Mouse (Mus musculus): Measurements from ENCODE around the gene Morc4.

Gene Morc4

DNA sequence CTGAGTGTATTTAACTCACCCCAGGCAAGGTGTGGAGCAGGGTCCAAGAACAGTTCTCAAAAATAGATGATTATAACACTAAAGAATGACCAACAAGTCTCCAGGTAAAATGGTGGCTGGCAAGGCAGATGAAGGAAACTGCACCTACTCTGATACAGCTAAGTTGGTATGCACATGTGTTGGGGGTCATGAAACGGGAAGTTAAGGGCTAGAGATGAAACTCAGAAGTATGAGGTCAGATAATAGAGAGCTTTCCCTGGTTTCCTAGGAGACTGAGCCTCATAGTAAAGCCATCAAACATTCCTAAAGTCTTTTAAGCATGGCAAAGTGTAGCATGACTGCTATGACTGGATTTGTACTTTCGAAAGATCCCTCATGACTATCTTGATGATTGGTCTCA lies 68.4 kb downstream of the Morc4 start:
- DNase-seq, result no peak

GRCm38 (mm10) chrX:139800406-139800878 lies 71.0 kb downstream of the Morc4 start, which contains the start of gene Cldn2:
Cldn2 (plus strand) TSS chrX:139800828.
- DNase-seq, result peak; percentile 31

- peak; percentile 51 for DNase-seq
These were observed 71.5 kb downstream of the Morc4 start for GRCm38 (mm10) chrX:139799953-139800352.

DNA sequence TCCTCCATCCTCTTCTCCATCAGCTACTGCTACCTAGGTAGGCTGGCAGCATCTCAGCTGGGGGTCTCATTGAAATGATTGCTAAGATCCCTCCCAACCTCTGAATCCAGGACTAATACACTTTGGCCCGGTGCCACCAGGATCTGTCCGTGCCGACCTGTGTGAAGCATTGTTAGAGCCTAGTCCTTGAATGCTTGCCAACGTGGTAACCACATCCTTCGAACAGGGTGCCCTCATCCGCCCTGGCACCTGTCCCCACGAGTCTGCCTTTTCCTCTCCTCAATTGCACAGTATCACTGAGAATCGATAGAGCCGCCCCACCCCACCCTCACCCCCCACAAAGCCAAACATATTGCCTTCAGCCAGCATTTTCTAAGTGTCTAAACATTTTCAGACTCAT lies 73.6 kb downstream of the Morc4 start:
- peak; percentile 34 for DNase-seq

DNA sequence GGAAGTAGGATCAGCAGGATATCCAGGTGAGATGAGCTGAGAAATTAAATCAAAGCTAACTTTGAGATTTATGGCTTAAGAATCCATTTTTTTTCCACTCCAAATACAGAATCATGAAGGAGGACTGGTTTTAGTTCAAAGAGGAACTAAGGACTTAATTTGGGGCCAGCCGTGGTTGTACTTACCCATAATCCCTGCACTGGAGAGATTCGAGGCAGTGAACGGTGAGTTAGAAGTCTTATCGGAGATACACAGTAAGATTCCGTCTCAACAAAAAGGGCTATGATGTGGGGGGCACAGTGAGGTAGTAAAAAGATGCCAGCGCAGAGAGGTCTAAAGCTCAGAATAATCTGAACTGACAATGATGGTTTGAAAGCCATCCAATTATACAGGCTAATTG lies 75.4 kb downstream of the Morc4 start:
- no peak for DNase-seq

GRCm38 (mm10) chrX:139794072-139794845 lies 77.2 kb downstream of the Morc4 start:
- no peak for DNase-seq

- DNase-seq, result peak; percentile 79
These were observed 85.7 kb downstream of the Morc4 start for GRCm38 (mm10) chrX:139785764-139786163.

- DNase-seq, result peak; percentile 69
These were observed 88.4 kb downstream of the Morc4 start for GRCm38 (mm10) chrX:139783045-139783422.

DNA sequence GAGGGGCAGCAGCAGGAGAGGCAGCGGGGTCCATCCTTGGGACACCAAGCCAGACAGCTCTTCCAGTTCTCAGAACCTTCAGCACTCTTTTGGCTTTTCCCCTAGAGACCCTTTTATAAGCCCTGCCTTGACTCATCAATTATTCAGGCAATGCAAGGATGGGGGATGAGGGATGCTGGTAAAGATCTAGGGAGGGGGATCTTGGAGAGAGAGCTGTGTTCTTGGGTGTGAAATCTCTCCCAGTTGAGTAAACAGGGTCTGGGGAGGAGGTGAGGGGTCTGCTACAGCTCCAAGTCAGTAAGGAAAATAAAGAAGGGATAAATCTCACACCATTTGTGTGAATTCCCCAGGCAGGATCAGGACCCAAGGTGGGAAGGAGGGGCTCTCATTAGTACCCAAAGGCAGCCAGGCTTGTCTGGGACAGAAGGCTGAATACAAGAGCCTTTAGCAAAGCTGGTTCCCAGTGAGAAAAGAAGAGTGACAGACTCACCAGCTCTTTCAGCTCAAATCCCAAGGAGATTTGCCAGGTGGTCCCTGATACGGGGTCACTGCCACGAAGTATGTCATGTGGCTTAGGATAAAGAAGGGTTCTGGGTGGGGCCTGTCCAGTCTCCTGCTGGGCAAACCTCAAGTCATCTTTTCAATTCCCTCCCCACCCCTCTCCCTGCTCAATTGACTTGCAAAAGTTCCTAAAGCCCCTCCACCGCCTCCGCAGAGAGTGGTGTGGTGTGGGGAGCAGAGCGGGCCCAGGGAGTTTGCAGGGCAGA lies 89.0 kb downstream of the Morc4 start, which contains the start of gene Ripply1:
Gene Ripply1, minus strand, starts transcription at position 76 of the 767 bp plus-strand sequence.
- DNase-seq, result no peak

DNA sequence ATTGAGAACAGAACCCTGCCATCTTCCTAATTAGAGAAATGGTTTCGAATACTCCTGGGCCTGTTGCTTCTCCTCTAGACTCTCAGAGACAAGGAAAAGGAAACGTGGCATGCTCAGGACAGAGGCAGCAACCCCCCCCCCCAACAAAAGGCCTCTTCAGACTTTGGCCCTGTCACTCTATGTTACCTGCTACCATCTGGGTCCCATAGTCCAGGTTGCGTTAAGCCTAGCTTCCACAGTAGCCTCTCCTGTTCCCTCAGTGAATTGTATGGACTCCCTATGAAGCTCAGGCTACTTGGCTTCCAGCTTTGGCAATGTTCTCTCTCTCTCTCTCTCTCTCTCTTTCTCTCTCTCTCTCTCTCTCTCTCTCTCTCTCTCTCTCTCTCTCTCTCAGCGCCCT lies 89.9 kb downstream of the Morc4 start:
- no peak for DNase-seq

GRCm38 (mm10) chrX:139780988-139781387 lies 90.5 kb downstream of the Morc4 start:
- no peak for DNase-seq

- DNase-seq, result no peak
These were observed 92.1 kb downstream of the Morc4 start for GRCm38 (mm10) chrX:139779401-139779800.

DNA sequence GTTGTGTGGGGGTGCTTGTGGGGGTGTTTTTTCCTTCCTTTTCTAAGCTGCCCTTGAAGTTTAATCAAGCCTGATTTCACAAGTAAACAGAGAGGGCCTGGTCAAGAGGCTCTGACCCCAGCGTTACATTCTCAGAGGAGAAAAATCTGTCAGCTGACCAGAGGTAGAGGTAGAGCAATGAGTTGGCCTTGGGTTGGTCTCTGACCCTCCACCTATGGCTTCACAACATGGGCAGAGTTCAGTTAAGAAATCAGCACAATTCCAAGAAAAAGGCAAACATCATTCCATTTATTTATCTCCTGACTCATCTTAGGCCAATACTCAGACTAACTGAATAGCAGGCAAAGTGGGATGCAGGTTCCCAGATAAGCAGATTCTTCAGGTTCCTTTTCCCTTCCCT lies 92.6 kb downstream of the Morc4 start:
- DNase-seq, result no peak

GRCm38 (mm10) chrX:139777357-139777756 lies 94.1 kb downstream of the Morc4 start:
- DNase-seq, result peak; percentile 45

- peak; percentile 19 for DNase-seq
These were observed 96.3 kb downstream of the Morc4 start for GRCm38 (mm10) chrX:139775084-139775612.

DNA sequence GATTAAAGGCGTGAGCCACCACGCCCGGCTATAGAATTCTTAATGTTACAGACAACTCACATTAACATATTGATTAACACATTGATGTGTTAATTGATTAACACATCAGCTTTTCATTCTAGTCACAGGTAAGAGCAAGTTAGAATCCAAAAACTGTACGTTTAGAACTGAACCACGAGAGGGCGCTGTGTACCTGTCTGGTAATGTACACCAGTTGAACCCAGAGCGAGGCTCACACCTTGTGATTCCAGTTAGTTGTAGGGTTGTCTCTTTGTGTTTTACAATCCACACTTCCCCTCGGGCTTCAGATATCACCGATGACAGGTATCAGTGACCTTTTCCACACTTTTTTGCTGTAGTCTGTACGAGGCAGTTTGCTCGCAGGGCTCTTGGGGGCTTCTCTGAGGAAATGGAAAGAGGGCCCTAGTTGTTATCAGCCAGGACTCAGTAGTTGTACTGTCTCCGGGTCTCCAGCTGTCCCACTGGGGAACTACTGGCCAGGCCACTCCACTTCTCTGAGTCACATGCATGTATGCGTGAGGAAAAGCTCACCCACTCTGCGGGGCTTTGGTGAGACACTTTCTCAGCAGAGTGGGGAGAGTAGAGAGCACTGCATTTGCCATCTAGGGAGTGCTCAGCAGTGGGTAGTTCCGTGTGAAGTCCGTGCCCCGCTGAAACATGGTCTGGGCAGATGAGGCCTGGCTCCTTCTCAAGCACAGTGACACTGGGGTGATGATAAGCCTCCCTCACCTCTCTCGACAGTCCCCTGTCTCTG lies 97.0 kb downstream of the Morc4 start:
- DNase-seq, result peak; percentile 56

All from kidney, adult 9 months (tissue).